Mouse (Mus musculus): ENCODE data around the gene Gpsm3.

GRCm38 (mm10) chr17:34629796-34630603 is 40.4 kb downstream of the Gpsm3 start:
- TF ChIP-seq CTCF (IDR thresholded peaks at IDR 0.05) (no peak), POLR2A (IDR thresholded peaks at IDR 0.05; ENCODE audit: insufficient read depth, low read depth, low read length) (no peak), EP300 (IDR thresholded peaks at IDR 0.05; ENCODE audit: insufficient read depth, low read depth, low read length) (no peak)
